9 mouse cellular contexts compared by ENCODE assay signal in the genomic region with DNA sequence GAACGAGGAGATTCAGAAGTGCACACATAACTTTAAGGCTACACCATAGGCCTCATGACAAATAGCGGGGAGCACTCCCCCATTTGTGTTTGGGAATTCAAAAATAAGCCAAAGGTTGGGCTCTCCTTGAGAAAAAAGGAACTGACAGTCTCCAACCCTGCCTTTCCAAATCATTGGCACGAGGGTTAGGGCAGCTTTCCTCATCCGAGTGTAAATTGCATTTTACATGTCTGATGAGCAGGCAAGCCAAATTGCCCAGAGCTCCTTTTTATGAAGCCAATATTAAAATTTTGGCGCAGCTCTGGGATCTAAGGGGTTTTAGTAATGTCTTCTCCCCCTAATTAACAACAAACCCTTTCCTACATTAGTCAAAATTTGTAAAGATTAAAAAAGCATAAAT. TPM values are rescaled to one million over a fixed set of nuclear protein-coding genes. Genes with fewer than 3 reads are reported as not detected.
A peak's percentile ranks its signal among the peaks of the same experiment; 100 is the strongest.
DNase-seq lines count a peak whose midpoint lies in the region; ATAC-seq lines count a peak whose summit lies in the region.
"Had no signal": no experiment of that assay in that cellular context is flagged by ENCODE, and none has a peak within 500 bp of the region (broad histone marks: within the 10 kb centered on the region; RNA-seq: fewer than 3 reads in every experiment).

No protein-coding gene starts in this region.

- peak overlapping the region; percentile 47; the same call in 1 of the 2 replicates for H3K9ac ChIP-seq in stomach, embryonic 16.5 days (ENCODE audit: low read length)

- intact Hi-C loops in heart, postnatal 36 days (cut with DNase I) = loop anchor here (5.0 to 10.0 kb wide), 2 partner anchors 272 to 349 kb away; no protein-coding TSS in a partner anchor

- no peaks in the 10 kb centered on the region for H3K36me3 ChIP-seq in heart, embryonic 10.5 days
- no peaks in the 10 kb centered on the region for H3K36me3 ChIP-seq in limb, embryonic 10.5 days
- no peaks in the 10 kb centered on the region for H3K36me3 ChIP-seq in stomach, embryonic 16.5 days (ENCODE audit: control insufficient read depth, insufficient read depth, low read length)

- H3K4me2 ChIP-seq in stomach, embryonic 16.5 days (ENCODE audit: low read depth, low read length) = peak overlapping the region; percentile 72

- H3K27ac ChIP-seq in heart, embryonic 10.5 days = 0 out of 2 replicates have a peak overlapping the region, but pooled peaks have one; percentile 33
- H3K27ac ChIP-seq in limb, embryonic 10.5 days = no peak overlapping the region
- no peak overlapping the region for H3K27ac ChIP-seq in stomach, embryonic 16.5 days (ENCODE audit: low read length)

- 43% methylated on average over 5 of the region's 5 CpGs for WGBS in heart, embryonic 10.5 days
- 43% methylated on average over 5 of the region's 5 CpGs for WGBS in limb, embryonic 10.5 days
- WGBS in stomach, embryonic 16.5 days = 33% methylated on average over 5 of the region's 5 CpGs

- no peak for ATAC-seq in stomach, embryonic 16.5 days (ENCODE audit: insufficient read depth, low FRiP score)

- peaks cover 39% of the 10 kb centered on the region for H3K27me3 ChIP-seq in heart, embryonic 10.5 days (ENCODE audit: insufficient read depth, poor library complexity, severe bottlenecking)
- peaks cover 45% of the 10 kb centered on the region for H3K27me3 ChIP-seq in limb, embryonic 10.5 days (ENCODE audit: low read depth, poor library complexity, severe bottlenecking)
- no peaks in the 10 kb centered on the region for H3K27me3 ChIP-seq in stomach, embryonic 16.5 days (ENCODE audit: control insufficient read depth, insufficient read depth, low read length)

- no peaks in the 10 kb centered on the region for H3K9me3 ChIP-seq in heart, embryonic 10.5 days
- H3K9me3 ChIP-seq in limb, embryonic 10.5 days (replicated peaks) = no peaks in the 10 kb centered on the region
- no peaks in the 10 kb centered on the region for H3K9me3 ChIP-seq in stomach, embryonic 16.5 days (replicated peaks; ENCODE audit: control insufficient read depth, low read length)

- no peak for DNase-seq in heart, embryonic 10.5 days (ENCODE audit: low spot score)
- DNase-seq in heart, postnatal 36 days = no peak
- peak; percentile 9 for DNase-seq in retina, postnatal 1 day
- no peak for DNase-seq in retina, embryonic 14.5 days (ENCODE audit: low spot score)
- DNase-seq in limb, embryonic 10.5 days (ENCODE audit: low spot score) = no peak
- DNase-seq in frontal cortex, postnatal 10 days (ENCODE audit: low spot score in 2 of 2) = no peak
- DNase-seq in urinary bladder, adult 2 months (ENCODE audit: low spot score) = no peak
- DNase-seq: thymus, postnatal 36 days had no signal

- peak overlapping the region; percentile 75 for H3K4me3 ChIP-seq in heart, embryonic 10.5 days
- H3K4me3 ChIP-seq in limb, embryonic 10.5 days = peak overlapping the region; percentile 63
- H3K4me3 ChIP-seq in stomach, embryonic 16.5 days (replicated peaks; ENCODE audit: low read length) = peak overlapping the region; percentile 55

- peaks cover 49% of the 10 kb centered on the region for H3K4me1 ChIP-seq in heart, embryonic 10.5 days
- peaks cover 63% of the 10 kb centered on the region for H3K4me1 ChIP-seq in limb, embryonic 10.5 days
- peaks cover 20% of the 10 kb centered on the region for H3K4me1 ChIP-seq in stomach, embryonic 16.5 days (ENCODE audit: control insufficient read depth, insufficient read depth, low read length)

RNA-seq across cellular contexts. Expression of gene Col12a1, which starts 2.1 kb away (rescaled TPM):
- 8.3 and 11.1 TPM in 2 replicates for polyA plus RNA-seq in heart, embryonic 10.5 days (2016; fragmentation: Nextera tagmentation; extraction: Ambion mirVana)
- total RNA-seq in heart, postnatal 36 days (2021) = under 1 TPM; 0.94 to 0.95 TPM
- 4.8 and 12.4 TPM in 2 replicates for polyA plus RNA-seq in limb, embryonic 10.5 days (2016; fragmentation: Nextera tagmentation; extraction: Ambion mirVana)
- 39.6 and 42.8 TPM in 2 replicates for polyA plus RNA-seq in stomach, embryonic 16.5 days (2015; fragmentation: Nextera tagmentation; extraction: Ambion mirVana)
- 201 and 217 TPM in 2 replicates for polyA plus RNA-seq in urinary bladder, adult 2 months (2012; rRNA removed)

RNA-seq across cellular contexts. Expression of gene Cox7a2, which starts 43.2 kb away (rescaled TPM):
- 869 and 1,151 TPM in 2 replicates for polyA plus RNA-seq in heart, embryonic 10.5 days (2016; fragmentation: Nextera tagmentation; extraction: Ambion mirVana)
- total RNA-seq in heart, postnatal 36 days (2021) = 1,000 to 10,000 TPM; 1,024 to 1,052 TPM
- polyA plus RNA-seq in limb, embryonic 10.5 days (2016; fragmentation: Nextera tagmentation; extraction: Ambion mirVana) = 670 and 730 TPM in 2 replicates
- polyA plus RNA-seq in stomach, embryonic 16.5 days (2015; fragmentation: Nextera tagmentation; extraction: Ambion mirVana) = 647 and 702 TPM in 2 replicates
- polyA plus RNA-seq in urinary bladder, adult 2 months (2012; rRNA removed) = 399 and 458 TPM in 2 replicates
